Mouse (Mus musculus): ENCODE measurements around the gene Sbno2. TPM values are rescaled to one million over a fixed set of nuclear protein-coding genes. Genes with fewer than 3 reads are reported as not detected.

Gene Sbno2
- 10 to 100 TPM; 19.8 to 21.3 TPM for total RNA-seq (2021)
- long read RNA-seq, experiment 1, partial matches to known transcripts: 6 of 14 reads
- long read RNA-seq, experiment 1, other reads (novel, unspliced or antisense): 8 of 14 reads
- long read RNA-seq, experiment 2, partial matches to known transcripts: 1 of 7 reads
- long read RNA-seq, experiment 2, other reads (novel, unspliced or antisense): 6 of 7 reads

DNA sequence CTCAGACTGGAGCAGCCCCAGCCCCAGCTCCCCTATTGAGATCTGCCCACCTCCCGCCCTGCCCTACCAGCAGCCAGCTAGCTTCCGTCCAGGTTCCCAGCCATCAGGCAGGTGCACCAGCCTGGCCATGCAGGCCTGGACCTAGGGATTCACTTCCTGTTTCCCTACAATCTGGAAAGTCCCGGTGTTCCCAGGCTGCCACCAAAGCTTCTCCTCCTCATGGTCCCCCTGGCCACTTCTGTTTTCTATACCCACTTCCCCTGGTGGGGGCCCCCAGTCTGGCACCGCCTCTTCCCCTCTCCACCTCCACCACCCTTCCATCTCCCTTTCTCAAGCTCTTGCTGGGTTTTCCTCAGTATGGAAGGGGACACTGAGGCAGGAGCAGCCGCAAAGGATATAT is at the start of gene Sbno2:
Gene Sbno2 (minus strand): TSS at position 112 of the 400 bp plus-strand sequence.
- DNase-seq (ENCODE audit: low spot score in 2 of 2): no peak

DNA sequence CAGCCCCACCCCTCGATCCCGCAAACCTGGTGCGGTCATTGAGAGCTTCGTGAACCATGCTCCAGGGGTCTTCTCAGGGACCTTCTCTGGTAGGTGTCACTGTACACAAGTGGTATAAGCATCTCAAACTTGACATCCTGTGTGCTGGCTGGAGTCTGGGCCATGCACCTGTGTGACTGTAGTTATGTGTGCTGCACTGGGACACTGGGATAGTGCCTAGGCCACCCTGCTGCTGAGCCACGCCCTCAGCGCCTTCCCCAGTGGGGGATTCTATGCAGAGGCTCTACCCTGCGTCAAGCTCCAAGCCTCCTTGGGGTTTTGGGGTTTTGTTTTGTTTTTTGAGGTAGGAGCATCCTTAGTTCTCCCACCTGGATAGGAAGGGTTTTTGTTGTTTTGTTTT is 49.0 kb upstream of the Sbno2 start:
- no peak for DNase-seq (ENCODE audit: low spot score in 2 of 2)

DNA sequence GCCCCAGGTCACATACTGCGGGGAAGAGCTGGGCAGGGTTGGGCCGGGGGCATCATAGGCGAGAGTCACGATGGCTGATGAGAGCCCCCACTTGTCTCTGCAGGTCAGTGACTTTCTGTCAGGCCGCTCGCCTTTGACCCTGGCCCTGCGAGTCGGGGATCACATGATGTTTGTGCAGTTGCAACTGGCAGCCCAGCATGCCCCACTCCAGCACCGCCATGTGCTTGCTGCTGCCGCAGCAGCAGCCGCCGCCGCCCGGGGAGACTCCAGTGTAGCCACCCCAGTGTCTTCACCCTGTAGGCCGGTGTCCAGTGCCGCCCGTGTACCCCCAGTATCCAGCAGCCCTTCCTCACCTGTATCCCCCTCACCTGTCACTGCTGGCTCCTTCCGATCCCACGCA is 48.3 kb upstream of the Sbno2 start:
- no peak for DNase-seq (ENCODE audit: low spot score in 2 of 2)

DNA sequence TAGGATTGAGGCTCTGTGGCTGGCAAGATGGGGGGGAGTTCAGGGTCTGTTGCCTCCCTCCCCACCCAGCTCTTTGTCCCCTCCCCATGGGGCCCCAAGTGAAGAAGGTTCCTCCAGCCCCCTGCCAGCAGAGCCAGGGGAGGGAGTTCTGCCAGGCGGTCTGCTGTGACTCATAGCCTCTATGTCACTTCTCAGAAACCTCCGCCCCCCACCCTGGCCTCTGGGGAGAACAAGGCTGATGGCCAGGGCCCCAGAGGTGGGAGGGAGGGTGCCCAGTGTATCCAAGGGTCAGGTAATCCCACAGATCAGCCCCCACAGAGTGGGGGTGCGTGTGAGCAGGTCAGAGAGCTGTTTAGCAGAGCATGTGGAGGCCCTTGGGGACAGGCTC is 47.5 kb upstream of the Sbno2 start:
- no peak for DNase-seq (ENCODE audit: low spot score in 2 of 2)

DNA sequence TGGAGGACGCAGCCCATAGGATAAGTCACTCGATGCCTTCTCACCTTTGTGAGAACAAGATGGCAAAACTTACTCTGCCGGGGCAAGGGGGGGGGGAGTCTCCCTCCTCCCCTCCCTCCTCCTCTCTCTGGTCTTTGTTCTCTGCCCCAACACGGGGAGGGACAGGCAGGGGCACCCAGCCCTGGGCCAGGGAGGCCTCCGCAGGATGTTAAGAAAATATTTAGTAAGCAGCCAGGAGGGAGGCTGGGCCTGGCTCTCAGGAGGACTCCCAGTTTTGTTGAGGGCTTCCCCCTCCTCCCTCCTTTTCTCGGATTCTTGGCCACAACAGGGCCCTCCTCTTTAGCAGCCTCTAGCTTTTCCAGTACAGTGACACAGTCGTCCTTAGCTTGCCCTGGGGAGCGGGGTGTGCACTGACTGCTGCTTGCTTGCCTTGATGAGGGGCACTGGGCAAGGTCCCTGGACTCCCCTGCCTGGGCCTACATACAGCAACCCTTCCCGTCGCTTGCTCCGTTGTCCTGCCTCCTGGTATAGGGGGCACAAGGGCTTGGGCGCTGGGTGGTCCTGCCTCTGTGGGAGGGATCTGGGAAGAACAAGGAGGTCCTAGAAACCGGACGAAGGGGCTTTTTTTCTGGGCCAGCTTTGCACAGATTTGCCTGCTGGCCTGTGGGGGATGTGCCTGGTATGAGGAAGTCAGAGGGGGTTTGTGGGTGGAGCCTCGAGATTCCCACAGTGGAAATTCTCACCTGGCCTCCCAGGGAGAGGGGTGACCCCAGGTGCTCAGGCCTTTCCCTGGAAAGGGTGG is 46.9 kb upstream of the Sbno2 start:
- no peak for DNase-seq (ENCODE audit: low spot score in 2 of 2)

DNA sequence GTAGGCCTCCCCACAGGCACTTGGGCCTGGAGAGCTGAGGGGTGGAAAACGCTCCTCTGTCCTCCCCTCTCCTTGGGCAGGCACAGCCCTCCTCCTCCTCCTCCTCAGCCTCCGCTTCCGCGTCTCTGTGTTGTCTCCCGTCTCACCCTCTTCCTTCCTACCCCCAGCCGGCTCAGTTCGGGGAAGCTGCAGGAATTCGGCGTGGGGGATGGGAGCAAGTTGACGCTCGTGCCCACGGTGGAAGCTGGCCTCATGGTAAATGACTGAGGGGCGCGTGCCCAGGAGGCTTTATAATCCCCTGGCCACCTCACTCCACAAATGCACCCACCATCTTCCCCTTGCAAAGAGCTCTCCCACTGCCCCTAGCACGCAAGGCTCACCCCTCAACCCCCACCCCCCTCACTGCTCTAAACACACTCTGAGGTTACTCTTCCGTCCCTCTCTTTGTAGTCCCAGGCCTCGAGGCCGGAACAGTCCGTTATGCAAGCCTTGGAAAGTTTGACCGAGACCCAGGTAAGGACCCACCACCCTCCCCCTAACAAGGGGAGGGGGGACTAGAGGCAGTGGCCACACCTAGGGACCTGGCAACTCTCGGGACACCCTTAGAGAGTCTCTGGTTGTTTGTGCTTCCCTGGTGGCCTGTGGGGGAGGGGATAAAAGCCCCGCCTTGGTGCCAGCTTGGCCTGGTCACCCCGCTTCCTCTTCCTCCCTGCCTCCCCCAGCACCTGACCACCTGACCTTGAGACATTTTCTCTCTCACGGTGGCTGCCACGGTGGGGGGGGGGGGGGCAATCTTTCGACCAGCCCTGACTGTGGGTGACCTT is 46.1 kb upstream of the Sbno2 start:
- DNase-seq (ENCODE audit: low spot score in 2 of 2): no peak

DNA sequence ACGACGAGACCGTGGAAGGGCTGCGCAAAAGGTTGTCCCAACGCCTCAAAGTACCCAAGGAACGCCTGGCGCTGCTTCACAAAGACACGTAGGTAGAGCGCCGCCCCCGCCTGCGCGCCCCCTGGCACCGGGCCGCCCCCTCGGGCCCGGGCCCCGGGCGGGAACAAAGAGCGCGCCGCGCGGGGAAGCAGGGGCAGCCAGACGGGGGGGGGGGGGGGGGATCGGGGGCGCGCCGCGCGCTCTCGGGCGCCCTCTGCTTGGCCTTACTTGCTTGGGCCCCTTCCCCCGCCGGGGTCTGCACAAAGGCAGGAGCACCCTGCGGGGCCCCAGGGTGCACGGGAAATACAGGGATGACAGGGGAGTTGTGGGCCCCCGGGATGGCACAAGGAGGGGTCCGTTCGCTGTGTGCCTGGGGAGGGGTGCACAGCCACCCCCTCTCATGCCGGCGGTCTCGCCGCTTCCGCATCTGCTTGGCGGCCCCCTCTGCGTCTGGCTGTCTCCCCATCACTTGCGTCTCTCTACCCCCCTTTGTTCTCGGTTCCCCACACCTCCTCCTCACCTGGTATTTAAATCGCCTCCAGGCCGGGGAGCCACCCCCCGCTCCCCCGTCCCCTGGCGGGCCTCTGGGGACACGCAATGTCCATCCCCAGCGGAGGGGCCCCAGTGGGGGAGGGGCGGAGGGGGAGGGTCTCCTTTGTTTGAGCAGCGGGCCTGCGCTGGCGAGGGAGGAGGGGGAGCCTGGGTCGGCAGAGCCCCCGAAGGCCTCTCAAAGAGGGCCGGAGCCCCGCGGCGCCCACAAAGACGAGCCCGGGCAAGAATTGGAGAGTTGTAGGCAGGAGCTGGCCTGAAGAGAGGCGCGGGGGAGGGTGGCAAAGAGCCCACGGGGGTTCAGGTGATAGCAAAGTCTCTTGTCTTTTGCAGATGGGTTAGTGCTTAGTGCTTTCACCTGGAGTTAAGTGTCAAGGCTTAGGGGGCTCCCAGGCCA is 45.1 kb upstream of the Sbno2 start:
- peak in 1 of 2 experiments; percentile 75 for DNase-seq (ENCODE audit: low spot score in 2 of 2)

DNA sequence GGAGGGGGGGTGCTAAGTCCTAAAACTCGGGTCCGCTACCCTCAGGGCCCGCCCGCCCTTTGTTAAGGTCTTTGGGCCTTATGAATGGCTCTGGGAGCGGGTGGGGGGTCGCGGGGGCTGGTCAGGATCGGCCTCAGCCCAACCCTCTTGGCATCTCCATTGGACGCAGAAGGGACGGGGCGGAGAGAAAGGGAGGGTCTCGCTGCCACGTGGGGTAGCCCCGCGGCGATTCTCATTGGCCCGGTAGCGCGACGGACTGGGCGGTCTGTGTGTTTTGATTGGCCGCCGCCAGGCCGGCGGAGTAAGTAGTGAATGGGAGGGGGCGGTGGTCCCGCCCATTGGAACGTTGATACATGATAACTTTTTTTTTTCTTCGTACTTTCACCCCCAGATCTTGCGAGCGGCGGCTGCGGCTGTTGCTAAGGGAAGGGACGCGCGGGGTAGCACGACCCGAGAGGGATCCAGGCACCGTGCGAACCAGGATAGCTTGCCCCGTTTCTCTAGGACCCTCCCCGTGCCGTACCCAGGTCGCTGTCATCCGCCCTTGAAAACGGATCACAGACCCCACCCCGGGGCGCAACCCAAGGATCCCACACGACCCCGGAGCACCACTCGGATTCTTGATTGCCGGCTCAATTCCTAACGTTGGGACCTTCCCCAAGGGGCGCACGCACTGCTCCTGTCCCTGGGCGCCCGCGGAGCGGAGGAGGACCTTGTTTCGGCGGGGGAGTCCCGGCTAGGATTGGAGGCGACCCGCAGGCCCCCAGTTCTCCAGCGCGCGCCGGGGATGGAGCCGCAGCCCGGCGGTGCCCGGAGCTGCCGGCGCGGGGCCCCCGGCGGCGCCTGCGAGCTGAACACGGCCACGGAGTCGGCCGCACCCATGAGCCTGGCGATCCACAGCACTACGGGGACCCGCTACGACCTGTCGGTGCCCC is 44.2 kb upstream of the Sbno2 start:
- peak; percentile 96 to 99 for DNase-seq (ENCODE audit: low spot score in 2 of 2)

DNA sequence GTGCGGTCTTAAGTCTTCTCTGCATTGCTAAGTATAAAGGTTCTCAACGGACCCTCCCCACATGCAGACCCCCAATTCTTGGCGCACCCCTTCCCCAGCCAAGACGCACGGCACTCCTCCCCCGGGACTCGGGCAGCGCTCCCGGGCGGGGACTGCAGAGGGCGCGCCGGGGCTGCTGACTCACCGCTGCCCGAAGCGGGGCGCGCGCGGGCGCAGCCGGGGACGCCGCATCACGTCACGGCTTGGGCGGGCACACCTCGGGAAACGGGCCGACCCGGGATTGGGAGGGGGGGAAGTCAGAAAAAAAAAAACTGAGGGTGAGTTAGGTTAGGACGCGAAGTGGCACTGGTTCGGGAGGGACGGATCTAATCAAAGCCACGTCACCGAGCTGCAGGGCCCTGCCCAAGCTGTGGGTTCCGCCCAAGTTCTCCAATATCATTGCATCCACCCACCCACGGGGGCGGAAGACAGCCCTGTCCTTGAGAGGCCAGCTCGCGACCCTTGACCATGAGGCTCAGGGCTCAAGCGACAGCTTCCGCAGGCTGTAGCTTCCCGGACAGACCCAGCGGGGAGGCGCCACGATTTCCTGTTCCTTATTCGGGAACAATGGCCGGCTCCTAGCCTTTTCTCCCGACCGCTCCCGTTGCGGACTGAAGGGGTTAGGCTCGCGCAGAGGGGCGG is 43.4 kb upstream of the Sbno2 start:
- DNase-seq (ENCODE audit: low spot score in 2 of 2): peak; percentile 95 to 96

DNA sequence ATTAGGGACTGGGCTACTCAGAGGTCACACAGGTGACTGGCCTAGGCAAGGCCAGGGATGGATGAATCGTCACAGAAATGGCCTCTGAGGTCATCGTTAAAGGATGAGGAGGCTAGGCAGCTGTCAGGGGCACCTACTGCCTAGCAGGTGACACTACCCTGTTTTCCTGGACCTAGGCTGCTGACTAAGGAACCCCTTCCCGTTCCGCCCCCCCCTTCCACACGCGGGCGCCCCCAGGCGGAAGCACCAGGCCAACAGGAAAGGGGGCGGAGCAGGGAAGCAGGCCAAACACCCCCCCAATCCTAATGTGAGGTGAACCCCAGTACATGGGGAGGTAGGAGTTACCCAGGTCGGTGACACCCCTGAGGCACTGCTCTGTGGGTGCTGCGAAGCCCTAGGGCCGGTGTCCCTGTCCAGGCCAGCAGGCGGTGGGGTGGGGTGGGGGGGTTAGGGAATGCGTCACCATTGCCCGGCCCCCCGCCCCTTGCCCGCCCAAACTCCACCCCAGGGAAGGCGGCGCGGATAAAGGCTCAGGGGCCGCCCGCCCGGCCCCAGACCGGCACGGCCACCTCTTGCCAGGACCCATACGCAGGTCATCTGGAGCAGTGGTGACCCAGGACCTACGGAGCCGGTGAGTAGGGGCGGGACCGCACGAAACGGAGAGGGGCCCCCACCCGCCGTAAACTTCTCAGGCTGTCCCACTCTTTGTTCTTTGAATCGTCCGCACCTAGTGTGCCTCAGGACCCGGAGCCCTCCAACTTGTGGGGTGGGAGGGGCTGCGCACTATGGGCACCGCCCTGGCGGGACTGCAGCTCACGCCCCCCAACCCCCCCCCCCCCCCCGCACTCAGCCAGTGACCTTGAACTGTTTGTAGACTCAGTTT is 42.6 kb upstream of the Sbno2 start, which contains the start of gene Midn:
Gene Midn (plus strand): TSS at position 554 of the 883 bp plus-strand sequence.
- DNase-seq (ENCODE audit: low spot score in 2 of 2): peak in 1 of 2 experiments; percentile 79

DNA sequence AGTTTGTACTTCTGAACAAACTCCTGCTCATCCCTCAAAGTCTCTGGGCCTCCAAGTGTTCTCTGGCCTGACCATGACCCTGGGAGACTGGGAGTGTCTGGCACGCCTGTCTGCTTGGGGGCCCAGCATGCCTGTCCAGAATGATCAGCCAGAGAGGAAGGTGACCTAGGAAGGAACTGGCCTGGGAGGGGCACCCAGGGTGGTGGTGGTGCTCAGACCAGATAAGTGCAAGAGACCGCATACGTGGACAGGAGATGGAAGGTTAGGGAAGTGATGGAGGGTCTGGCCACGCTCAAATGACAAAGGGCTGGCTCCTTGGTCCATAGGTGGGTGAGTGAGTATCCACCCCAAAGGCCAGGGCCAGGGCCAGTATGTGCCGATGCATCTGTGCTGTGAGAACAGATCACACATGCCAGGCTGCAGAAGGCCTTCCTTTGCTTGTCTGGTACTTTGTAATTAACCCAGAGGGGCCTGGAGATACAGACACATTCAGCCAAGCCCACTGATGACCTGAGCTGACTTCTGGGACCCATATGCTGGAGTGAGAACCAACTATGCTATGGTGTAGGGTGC is 41.9 kb upstream of the Sbno2 start:
- no peak for DNase-seq (ENCODE audit: low spot score in 2 of 2)

DNA sequence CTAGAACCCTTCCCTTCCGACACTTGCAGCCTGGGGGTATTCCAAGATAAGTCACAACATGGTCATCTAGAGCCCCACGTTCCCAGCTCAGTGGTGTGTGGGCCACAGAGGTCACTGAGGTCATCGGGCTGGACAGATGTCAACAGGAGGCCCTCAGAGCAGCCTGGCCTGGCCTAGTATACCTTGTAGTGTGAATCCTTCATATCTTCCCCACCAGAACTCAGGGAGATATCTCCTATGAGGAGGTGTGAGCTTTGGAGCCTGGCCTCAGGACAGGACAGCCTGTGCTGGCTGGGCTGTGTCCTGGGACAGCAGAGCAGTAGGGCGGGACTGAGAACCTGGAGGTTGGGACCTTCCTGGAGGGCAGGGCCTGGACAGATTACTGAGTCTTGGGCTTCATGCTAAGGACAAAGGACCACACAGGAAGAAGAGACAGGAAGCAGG is 41.2 kb upstream of the Sbno2 start:
- no peak for DNase-seq (ENCODE audit: low spot score in 2 of 2)

DNA sequence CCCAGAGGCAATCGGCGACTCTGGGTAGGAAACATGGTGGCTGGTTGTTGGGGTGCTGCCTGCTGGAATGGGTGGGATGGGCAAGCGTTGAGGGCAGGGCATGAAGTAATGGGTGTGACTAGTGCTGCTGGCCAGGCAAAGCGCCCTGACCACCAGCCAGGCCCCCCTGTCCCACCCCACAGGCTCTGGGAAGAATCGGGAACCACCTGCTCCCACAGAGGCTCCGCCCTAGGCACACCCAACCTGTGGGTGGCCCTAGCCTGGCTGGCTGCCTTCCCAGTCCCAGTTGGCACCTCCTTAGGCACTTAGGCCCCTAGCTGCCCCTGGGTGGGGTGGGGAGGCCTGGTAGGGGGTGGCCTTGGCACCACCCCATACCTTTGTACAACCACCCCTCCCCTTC is 40.5 kb upstream of the Sbno2 start:
- no peak for DNase-seq (ENCODE audit: low spot score in 2 of 2)

DNA sequence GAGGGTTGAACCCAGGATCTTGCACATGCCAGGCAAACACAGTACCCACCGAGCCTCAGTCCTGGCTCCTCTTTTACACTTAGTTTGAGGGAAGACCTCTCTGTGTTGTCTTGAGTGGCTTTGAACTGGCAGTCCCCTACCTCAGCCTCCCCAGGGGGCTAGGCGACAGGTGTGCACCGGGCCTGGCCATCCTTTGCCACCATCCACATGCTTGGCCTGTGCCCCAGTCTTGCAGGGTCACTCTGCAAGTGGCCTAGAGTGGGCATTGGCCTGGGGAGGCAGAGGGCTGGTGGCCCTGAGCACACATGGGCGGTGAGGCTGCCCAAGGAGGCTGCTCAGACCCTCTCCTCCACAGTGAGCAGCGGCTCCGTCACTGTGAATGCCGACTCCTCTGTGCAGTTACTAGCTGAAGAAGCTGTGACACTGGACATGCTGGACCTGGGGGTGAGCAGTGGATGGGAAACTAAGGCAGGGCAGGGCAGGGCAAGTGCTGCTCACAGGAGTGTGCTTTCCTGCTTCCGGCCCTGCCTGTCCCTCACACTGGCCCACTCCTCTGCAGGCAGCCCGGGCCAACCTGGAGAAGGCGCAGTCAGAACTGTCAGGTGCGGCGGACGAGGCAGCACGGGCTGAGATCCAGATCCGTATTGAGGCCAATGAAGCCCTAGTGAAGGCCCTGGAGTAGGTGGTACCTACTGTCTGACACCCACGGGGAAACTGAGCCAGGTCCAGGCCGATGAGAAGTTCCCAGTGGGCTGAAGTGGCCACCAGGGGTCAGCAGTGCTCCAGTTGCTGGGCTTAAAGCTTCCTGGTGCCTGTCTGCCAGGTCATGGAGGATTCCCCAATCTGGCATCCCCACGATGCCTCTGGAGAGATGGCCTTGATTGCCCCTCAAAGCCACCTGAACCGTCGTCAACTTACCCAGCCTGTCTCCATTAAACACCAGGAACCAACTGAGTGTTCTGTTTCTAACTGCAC is 39.8 kb upstream of the Sbno2 start:
- peak in 1 of 2 experiments; percentile 79 for DNase-seq (ENCODE audit: low spot score in 2 of 2)

DNA sequence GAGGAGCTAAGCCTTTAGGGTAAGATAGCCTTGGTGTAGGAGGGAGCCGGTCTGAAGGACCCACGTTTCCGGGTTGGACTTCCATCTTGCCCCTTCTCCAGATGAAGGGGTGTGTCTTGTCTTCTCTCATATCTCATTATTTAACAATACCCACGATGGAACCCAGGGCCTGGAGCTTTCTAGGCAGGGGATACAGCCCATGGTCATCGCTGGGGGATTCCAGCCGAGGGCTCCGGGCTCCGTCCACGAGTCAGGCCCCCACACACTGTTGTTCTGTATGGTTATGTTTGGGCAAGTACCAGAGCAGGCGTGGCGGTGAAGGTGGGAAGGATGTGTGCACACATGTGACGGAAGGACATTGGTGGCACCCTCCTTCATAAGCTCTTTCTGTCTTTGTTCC is 38.8 kb upstream of the Sbno2 start:
- DNase-seq (ENCODE audit: low spot score in 2 of 2): peak in 1 of 2 experiments; percentile 10

DNA sequence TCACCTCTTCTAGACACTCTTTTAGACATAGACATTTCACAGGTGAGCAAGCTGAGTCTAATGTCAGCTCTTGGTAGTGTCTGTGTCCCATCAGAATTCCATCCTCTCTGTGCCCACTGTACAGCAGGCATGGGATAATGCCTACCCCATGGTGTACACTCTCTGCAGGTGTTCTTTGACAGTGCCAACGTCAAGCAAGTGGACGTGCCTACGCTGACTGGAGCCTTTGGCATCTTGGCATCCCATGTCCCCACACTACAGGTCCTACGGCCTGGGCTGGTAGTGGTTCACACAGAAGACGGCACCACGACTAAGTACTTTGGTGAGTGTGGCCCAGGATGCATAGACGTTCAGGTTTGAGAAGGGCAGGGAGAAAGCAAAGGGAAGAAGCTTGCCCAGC is 38.3 kb upstream of the Sbno2 start:
- no peak for DNase-seq (ENCODE audit: low spot score in 2 of 2)

Data from layer of hippocampus, postnatal 14 days (tissue).